Mouse (Mus musculus) midbrain, embryonic 13.5 days (tissue): ENCODE results near the gene Ttk. TPM values are rescaled to one million over a fixed set of nuclear protein-coding genes. Genes with fewer than 3 reads are reported as not detected.
A peak's percentile ranks its signal among the peaks of the same experiment; 100 is the strongest.

Source experiments
- ATAC-seq: fragments of 200-750 bp; cut with Nextera tagmentation; 2 replicates; pipeline ENCODE4 v1.8.0; 2017; ENCODE audit warnings: mild to moderate bottlenecking, moderate TSS enrichment, moderate library complexity
- H3K27ac ChIP-seq: fragments of 300-500 bp; sonication (generic); 2 replicates; pipeline ENCODE4 v1.5.1; 2015; ENCODE audit warnings: inconsistent platforms, mild to moderate bottlenecking, moderate library complexity
- H3K27me3 ChIP-seq: fragments of 300-500 bp; sonication (generic); 2 replicates; pipeline ENCODE4 v1.6.1; 2015; ENCODE audit warnings: mild to moderate bottlenecking, inconsistent platforms
- H3K36me3 ChIP-seq: fragments of 300-500 bp; sonication (generic); 2 replicates; pipeline ENCODE4 v1.6.1; 2015; ENCODE audit warnings: mild to moderate bottlenecking, inconsistent platforms
- H3K4me1 ChIP-seq: fragments of 300-500 bp; sonication (generic); replicated peaks from 2 replicates; pipeline ENCODE4 v1.6.1; 2015; ENCODE audit warnings: inconsistent platforms
- H3K4me2 ChIP-seq: fragments of 300-500 bp; sonication (generic); replicated peaks from 2 replicates; pipeline ENCODE4 v1.6.1; 2015; ENCODE audit warnings: moderate library complexity, mild to moderate bottlenecking, inconsistent platforms
- H3K4me3 ChIP-seq: fragments of 300-500 bp; sonication (generic); replicated peaks from 2 replicates; pipeline ENCODE4 v1.5.1; 2015; ENCODE audit warnings: mild to moderate bottlenecking, inconsistent platforms
- H3K9ac ChIP-seq: fragments of 300-500 bp; sonication (generic); replicated peaks from 2 replicates; pipeline ENCODE4 v1.6.1; 2015; ENCODE audit warnings: mild to moderate bottlenecking, inconsistent platforms
- H3K9me3 ChIP-seq: fragments of 300-500 bp; sonication (generic); 2 replicates; pipeline ENCODE4 v1.6.1; 2016; ENCODE audit warnings: mild to moderate bottlenecking, inconsistent platforms
- WGBS: fragments of 180-500 bp; shearing (Covaris S2); methylation state at CpG from one replicate; pipeline ENCODE4 v1.1.7; 2015; 5-methylcytosine and 5-hydroxymethylcytosine counted together
- polyA plus RNA-seq: library from polyadenylated mRNA; unstranded; fragments of >200 nt; fragmentation: Nextera tagmentation; extraction: Ambion mirVana; gene quantifications from 2 replicates; pipeline ENCODE4 v1.2.1, GENCODE M21; 2015

Ttk gene
- 14.6 and 15.1 TPM in 2 replicates for polyA plus RNA-seq

DNA sequence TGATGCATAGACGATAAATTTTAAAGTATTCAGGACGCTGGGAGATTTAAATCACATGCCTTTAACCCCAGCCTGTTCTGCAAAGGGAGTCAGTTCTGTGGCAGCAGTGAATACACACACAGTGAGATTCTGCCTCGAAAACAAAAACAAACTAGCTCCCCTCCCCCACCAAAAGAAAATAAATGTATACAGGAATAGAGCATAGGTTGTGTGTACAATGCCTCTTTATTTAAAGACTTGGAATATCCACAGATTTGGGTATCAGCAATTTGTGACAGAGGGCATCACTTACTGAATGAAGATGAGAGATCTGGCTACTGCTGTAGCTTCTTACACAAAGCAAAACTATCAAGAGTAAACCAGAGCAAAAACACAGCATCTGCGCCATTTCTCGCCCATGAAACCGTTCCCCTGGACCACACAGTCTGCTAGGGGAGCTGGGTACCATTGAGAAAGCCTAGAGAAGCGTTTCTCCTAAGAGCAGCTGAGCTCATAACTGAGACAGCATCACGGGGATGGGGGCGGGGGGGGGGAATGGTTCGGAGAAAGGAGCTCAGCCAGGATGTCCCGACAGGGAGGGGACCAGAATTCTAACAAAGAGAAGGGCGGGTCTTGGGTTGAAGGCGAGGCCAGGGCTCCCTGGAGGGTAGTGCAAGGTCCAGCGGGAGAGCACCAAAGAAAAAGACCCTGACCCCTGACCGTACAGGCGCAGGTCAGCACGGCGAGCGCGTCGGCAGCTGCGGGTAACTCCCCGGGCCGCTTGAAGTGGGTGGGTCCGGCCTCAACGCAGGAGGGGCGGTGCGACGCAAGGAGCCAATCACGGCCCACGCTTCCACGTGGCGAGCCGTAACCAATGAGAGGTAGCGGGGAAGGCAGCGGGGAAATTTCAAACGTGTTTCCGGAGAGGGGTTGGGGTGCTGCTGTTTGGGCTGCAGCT lies at the start of gene Ttk:
Gene Ttk (plus strand): TSS at position 879 of the 937 bp plus-strand sequence.
- peak; percentile 99 for ATAC-seq

GRCm38 (mm10) chr9:83785501-83785900 lies 49.0 kb upstream of the Ttk start:
- Histone ChIP-seq H3K4me2 (no peak overlapping the region), H3K4me1 (no peaks in the 10 kb centered on the region), H3K4me3 (no peak overlapping the region), H3K9me3 (no peaks in the 10 kb centered on the region), H3K36me3 (peaks cover 57% of the 10 kb centered on the region), H3K9ac (no peak overlapping the region), H3K27ac (no peak overlapping the region), H3K27me3 (no peaks in the 10 kb centered on the region)
- no peak for ATAC-seq
- whole genome bisulfite sequencing = 77% methylated on average over 1 of the region's 1 CpGs

More for the DNA sequence above, at the start of gene Ttk:
- Histone ChIP-seq H3K27ac (peak within 1 kb of the TSS; percentile 96), H3K36me3 (no peaks in the 10 kb centered on the region), H3K9ac (peak within 1 kb of the TSS; percentile 82), H3K4me1 (peaks cover 11% of the 10 kb centered on the region), H3K4me3 (peak within 1 kb of the TSS; percentile 84), H3K27me3 (no peaks in the 10 kb centered on the region), H3K4me2 (peak within 1 kb of the TSS; percentile 91), H3K9me3 (no peaks in the 10 kb centered on the region)
- under 1% methylated on average over 38 of the region's 38 CpGs for WGBS

DNA sequence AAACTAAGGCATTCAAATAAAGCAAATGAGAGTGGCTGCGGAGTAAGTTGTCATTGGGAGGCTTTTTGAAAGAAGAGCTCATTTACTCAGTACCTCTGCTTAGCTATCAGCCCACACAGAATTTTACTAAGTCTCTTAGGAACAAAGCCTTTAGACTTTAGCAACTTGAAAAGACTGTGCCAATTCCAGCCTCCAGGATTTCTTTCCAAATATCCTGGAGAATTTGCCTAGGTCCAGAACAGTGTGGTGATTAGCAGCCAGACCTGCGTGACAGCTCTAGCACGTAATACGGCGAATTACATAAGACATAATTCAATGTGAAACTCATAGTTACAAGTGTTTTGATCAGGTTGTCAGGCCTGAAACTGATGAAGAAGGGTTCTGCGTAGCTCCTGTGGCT lies 45.2 kb upstream of the Ttk start:
- Histone ChIP-seq H3K9ac (no peak overlapping the region), H3K4me1 (no peaks in the 10 kb centered on the region), H3K4me3 (no peak overlapping the region), H3K4me2 (no peak overlapping the region), H3K9me3 (no peaks in the 10 kb centered on the region), H3K27me3 (no peaks in the 10 kb centered on the region), H3K36me3 (peaks cover 33% of the 10 kb centered on the region), H3K27ac (no peak overlapping the region)
- ATAC-seq = no peak
- 95% methylated on average over 6 of the region's 6 CpGs for WGBS

- H3K4me2 ChIP-seq = no peak overlapping the region
- H3K4me1 ChIP-seq = no peaks in the 10 kb centered on the region
- H3K9ac ChIP-seq = no peak overlapping the region
- no peaks in the 10 kb centered on the region for H3K9me3 ChIP-seq
- H3K36me3 ChIP-seq = no peaks in the 10 kb centered on the region
- no peak overlapping the region for H3K4me3 ChIP-seq
- 89% methylated on average over 7 of the region's 7 CpGs for WGBS
- no peak for ATAC-seq
- H3K27ac ChIP-seq = no peak overlapping the region
- H3K27me3 ChIP-seq = no peaks in the 10 kb centered on the region
Measured at GRCm38 (mm10) chr9:83796875-83797274, 37.6 kb upstream of the Ttk start.

DNA sequence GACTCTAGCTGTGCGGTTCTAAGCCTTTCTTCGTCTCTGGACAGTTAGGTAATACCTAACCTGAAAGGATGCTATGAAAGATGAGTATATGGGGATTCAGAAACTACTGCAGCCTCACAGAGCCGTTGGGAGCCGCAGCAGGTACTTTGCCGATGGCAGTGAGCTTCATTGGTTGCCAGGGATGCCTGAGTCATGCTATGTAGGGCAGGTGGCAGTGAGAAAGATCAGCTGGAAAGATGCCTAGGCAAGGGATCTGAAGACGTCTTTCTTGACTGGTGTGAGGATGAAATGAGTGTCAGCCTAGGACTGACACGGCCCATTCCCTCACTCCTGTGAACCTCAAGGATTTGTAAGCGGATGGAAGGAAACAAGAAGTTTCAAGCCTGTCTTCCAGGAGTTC lies 36.6 kb upstream of the Ttk start:
- no peaks in the 10 kb centered on the region for H3K36me3 ChIP-seq
- WGBS = 81% methylated on average over 8 of the region's 8 CpGs
- H3K27ac ChIP-seq = no peak overlapping the region
- peaks cover 5% of the 10 kb centered on the region; the same call in 1 of the 2 replicates for H3K4me1 ChIP-seq
- no peaks in the 10 kb centered on the region for H3K9me3 ChIP-seq
- no peak overlapping the region for H3K9ac ChIP-seq
- H3K27me3 ChIP-seq = no peaks in the 10 kb centered on the region
- no peak overlapping the region for H3K4me3 ChIP-seq
- ATAC-seq = no peak
- no peak overlapping the region for H3K4me2 ChIP-seq

- WGBS = 59% methylated on average over 13 of the region's 13 CpGs
- H3K27me3 ChIP-seq = no peaks in the 10 kb centered on the region
Measured at GRCm38 (mm10) chr9:83804341-83804740, 30.1 kb upstream of the Ttk start.

GRCm38 (mm10) chr9:83805164-83805976 lies 29.1 kb upstream of the Ttk start:
- Histone ChIP-seq H3K27me3 (no peaks in the 10 kb centered on the region), H3K4me2 (peak overlapping the region; percentile 74), H3K27ac (peak overlapping the region; percentile 96), H3K4me3 (peak overlapping the region; percentile 83), H3K4me1 (peaks cover 35% of the 10 kb centered on the region), H3K36me3 (no peaks in the 10 kb centered on the region), H3K9me3 (no peaks in the 10 kb centered on the region), H3K9ac (peak overlapping the region; percentile 93)
- ATAC-seq = peak; percentile 87
- WGBS = under 1% methylated on average over 37 of the region's 37 CpGs

More at GRCm38 (mm10) chr9:83804341-83804740, 30.1 kb upstream of the Ttk start:
- Histone ChIP-seq H3K27ac (no peak overlapping the region), H3K9me3 (no peaks in the 10 kb centered on the region), H3K9ac (peak overlapping the region; percentile 93), H3K36me3 (no peaks in the 10 kb centered on the region), H3K4me1 (peaks cover 35% of the 10 kb centered on the region), H3K4me2 (peak overlapping the region; percentile 74), H3K4me3 (peak overlapping the region; percentile 83)
- no peak for ATAC-seq

- Histone ChIP-seq H3K4me2 (peak within 1 kb of the TSS; percentile 74), H3K27ac (peak within 1 kb of the TSS; percentile 96), H3K9me3 (no peaks in the 10 kb centered on the region), H3K36me3 (no peaks in the 10 kb centered on the region), H3K27me3 (no peaks in the 10 kb centered on the region), H3K4me1 (peaks cover 35% of the 10 kb centered on the region), H3K9ac (peak within 1 kb of the TSS; percentile 93), H3K4me3 (peak within 1 kb of the TSS; percentile 83)
- WGBS = 3% methylated on average over 52 of the region's 71 CpGs
- peak; percentile 93 for ATAC-seq
Measured at GRCm38 (mm10) chr9:83805977-83806815, 28.3 kb upstream of the Ttk start, which contains the start of gene Elovl4. Gene Elovl4, minus strand, starts transcription at chr9:83806277.

DNA sequence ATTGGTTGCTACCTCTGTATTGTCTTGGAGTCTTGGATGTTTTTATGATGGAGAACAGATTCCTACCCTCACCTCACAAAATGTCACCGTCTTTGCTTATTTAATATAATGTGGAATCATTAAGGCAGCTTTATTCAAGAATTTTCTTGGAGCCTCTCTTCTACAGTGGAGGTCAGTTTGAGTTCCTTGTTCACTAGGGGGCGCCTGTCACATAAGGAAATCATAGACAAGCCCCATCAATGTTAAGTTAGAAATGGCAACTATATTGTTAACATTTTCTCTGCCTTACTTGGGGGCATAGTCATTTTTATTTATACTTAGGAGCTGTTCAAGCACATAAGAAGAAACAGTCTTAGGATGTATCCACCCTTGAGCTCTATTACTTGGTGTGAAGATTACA lies 26.9 kb upstream of the Ttk start:
- Histone ChIP-seq H3K4me1 (peaks cover 30% of the 10 kb centered on the region), H3K27me3 (no peaks in the 10 kb centered on the region), H3K36me3 (no peaks in the 10 kb centered on the region), H3K4me3 (no peak overlapping the region), H3K27ac (no peak overlapping the region), H3K4me2 (no peak overlapping the region), H3K9me3 (no peaks in the 10 kb centered on the region), H3K9ac (no peak overlapping the region)
- 5% methylated on average over 2 of the region's 2 CpGs for WGBS
- ATAC-seq = no peak

- Histone ChIP-seq H3K36me3 (no peaks in the 10 kb centered on the region), H3K27ac (no peak overlapping the region), H3K9ac (no peak overlapping the region), H3K4me2 (no peak overlapping the region), H3K27me3 (no peaks in the 10 kb centered on the region), H3K4me3 (no peak overlapping the region), H3K9me3 (no peaks in the 10 kb centered on the region), H3K4me1 (no peaks in the 10 kb centered on the region)
- WGBS = 67% methylated on average over 7 of the region's 7 CpGs
- no peak for ATAC-seq
Measured at GRCm38 (mm10) chr9:83819188-83819587, 15.3 kb upstream of the Ttk start.

- ATAC-seq = no peak
- Histone ChIP-seq H3K9me3 (no peaks in the 10 kb centered on the region), H3K36me3 (no peaks in the 10 kb centered on the region), H3K9ac (no peak overlapping the region), H3K27me3 (no peaks in the 10 kb centered on the region), H3K4me2 (no peak overlapping the region), H3K27ac (no peak overlapping the region), H3K4me3 (no peak overlapping the region), H3K4me1 (no peaks in the 10 kb centered on the region)
- 94% methylated on average over 2 of the region's 2 CpGs for WGBS
Measured at GRCm38 (mm10) chr9:83820976-83821375, 13.5 kb upstream of the Ttk start.
